Mouse (Mus musculus): ENCODE results near the gene Mospd3. TPM values are rescaled to one million over a fixed set of nuclear protein-coding genes. Genes with fewer than 3 reads are reported as not detected.

The Mospd3 gene
- polyA plus RNA-seq, 1 experiment from 2014 or later: 31.9 TPM

Other genes with a start within 250 kb of the Mospd3 start
- 0.08 and 0.12 TPM in 2 replicates for gene Zan, start 124.0 kb downstream of the Mospd3 start, polyA plus RNA-seq (2015; fragmentation: Nextera tagmentation; extraction: Ambion mirVana)
- 75.6 and 82.9 TPM in 2 replicates for gene Pop7, start 98.5 kb downstream of the Mospd3 start, polyA plus RNA-seq (2015; fragmentation: Nextera tagmentation; extraction: Ambion mirVana)
- gene Gigyf1, start 82.5 kb downstream of the Mospd3 start, polyA plus RNA-seq (2015; fragmentation: Nextera tagmentation; extraction: Ambion mirVana): 16.1 and 17.5 TPM in 2 replicates
- gene Epo, start 67.8 kb downstream of the Mospd3 start, polyA plus RNA-seq (2015; fragmentation: Nextera tagmentation; extraction: Ambion mirVana): 0.35 TPM in 1 of 2 replicates, not detected in the other
- 483 and 508 TPM in 2 replicates for gene Gnb2, start 67.5 kb downstream of the Mospd3 start, polyA plus RNA-seq (2015; fragmentation: Nextera tagmentation; extraction: Ambion mirVana)
- gene Actl6b, start 47.5 kb downstream of the Mospd3 start, polyA plus RNA-seq (2015; fragmentation: Nextera tagmentation; extraction: Ambion mirVana): 144 and 174 TPM in 2 replicates
- 1.2 and 1.5 TPM in 2 replicates for gene Tfr2, start 31.2 kb downstream of the Mospd3 start, polyA plus RNA-seq (2015; fragmentation: Nextera tagmentation; extraction: Ambion mirVana)
- gene Pcolce, start 12.7 kb upstream of the Mospd3 start, polyA plus RNA-seq (2015; fragmentation: Nextera tagmentation; extraction: Ambion mirVana): 6.9 and 7.1 TPM in 2 replicates
- gene Fbxo24, start 27.9 kb upstream of the Mospd3 start, polyA plus RNA-seq (2015; fragmentation: Nextera tagmentation; extraction: Ambion mirVana): 0.14 and 0.22 TPM in 2 replicates
- gene Lrch4, start 28.1 kb upstream of the Mospd3 start, polyA plus RNA-seq (2015; fragmentation: Nextera tagmentation; extraction: Ambion mirVana): 24.5 and 25.0 TPM in 2 replicates
- gene Gm20605, start 28.1 kb upstream of the Mospd3 start, polyA plus RNA-seq (2015; fragmentation: Nextera tagmentation; extraction: Ambion mirVana): 7.3 and 10.8 TPM in 2 replicates
- gene Sap25, start 40.3 kb upstream of the Mospd3 start, polyA plus RNA-seq (2015; fragmentation: Nextera tagmentation; extraction: Ambion mirVana): 7.7 and 8.3 TPM in 2 replicates
- 0.08 TPM in 1 of 2 replicates, not detected in the other for gene Irs3, start 44.7 kb upstream of the Mospd3 start, polyA plus RNA-seq (2015; fragmentation: Nextera tagmentation; extraction: Ambion mirVana)
- 22.8 and 23.4 TPM in 2 replicates for gene Agfg2, start 83.7 kb upstream of the Mospd3 start, polyA plus RNA-seq (2015; fragmentation: Nextera tagmentation; extraction: Ambion mirVana)
- 25.0 and 26.5 TPM in 2 replicates for gene Nyap1, start 140.5 kb upstream of the Mospd3 start, polyA plus RNA-seq (2015; fragmentation: Nextera tagmentation; extraction: Ambion mirVana)
- gene Tsc22d4, start 144.7 kb upstream of the Mospd3 start, polyA plus RNA-seq (2015; fragmentation: Nextera tagmentation; extraction: Ambion mirVana): 64.3 and 71.0 TPM in 2 replicates
- 38.3 and 45.0 TPM in 2 replicates for gene Ppp1r35, start 177.8 kb upstream of the Mospd3 start, polyA plus RNA-seq (2015; fragmentation: Nextera tagmentation; extraction: Ambion mirVana)
- 10.3 and 12.3 TPM in 2 replicates for gene Mepce, start 186.6 kb upstream of the Mospd3 start, polyA plus RNA-seq (2015; fragmentation: Nextera tagmentation; extraction: Ambion mirVana)
- 12.7 and 15.4 TPM in 2 replicates for gene Zcwpw1, start 186.7 kb upstream of the Mospd3 start, polyA plus RNA-seq (2015; fragmentation: Nextera tagmentation; extraction: Ambion mirVana)
- 0.43 and 1.3 TPM in 2 replicates for gene Pilra, start 235.2 kb upstream of the Mospd3 start, polyA plus RNA-seq (2015; fragmentation: Nextera tagmentation; extraction: Ambion mirVana)

All from forebrain, embryonic 13.5 days (tissue).